25 mouse cellular contexts compared by ENCODE assay signal in the genomic region with DNA sequence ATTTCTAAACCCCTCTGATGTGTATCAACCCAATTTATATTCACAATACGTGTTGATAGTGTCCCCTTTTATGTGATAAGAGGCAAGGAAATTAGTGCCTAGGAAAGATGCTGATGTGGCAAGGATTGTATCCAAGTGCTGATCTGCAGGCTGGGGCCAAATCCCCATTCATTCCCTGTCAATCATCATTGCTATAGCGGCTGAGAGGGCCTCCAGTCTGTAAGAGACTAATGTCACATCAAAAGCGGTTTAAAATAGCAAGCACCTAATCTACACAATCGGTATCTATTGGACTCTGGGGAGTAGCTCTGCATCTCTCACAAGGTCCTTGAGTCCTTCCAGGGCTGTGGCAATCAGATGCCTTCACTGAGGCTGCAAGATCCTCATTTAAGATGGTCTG. TPM values are rescaled to one million over a fixed set of nuclear protein-coding genes. Genes with fewer than 3 reads are reported as not detected.
"Had no signal": no experiment of that assay in that cellular context is flagged by ENCODE, and none has a peak within 500 bp of the region (broad histone marks: within the 10 kb centered on the region; RNA-seq: fewer than 3 reads in every experiment).

No protein-coding gene starts in this region.

- H3K36me3 ChIP-seq: limb, embryonic 10.5 days; limb, embryonic 13.5 days; liver, embryonic 12.5 days; liver, embryonic 15.5 days; lung, embryonic 15.5 days; neural tube, embryonic 13.5 days had no signal

- H3K27ac ChIP-seq: kidney, postnatal 0 days; layer of hippocampus, adult 2 months; limb, embryonic 10.5 days; limb, embryonic 13.5 days; liver, embryonic 12.5 days; liver, embryonic 15.5 days; lung, embryonic 15.5 days; neural tube, embryonic 13.5 days had no signal

- H3K27me3 ChIP-seq: limb, embryonic 13.5 days; lung, embryonic 15.5 days; neural tube, embryonic 13.5 days had no signal

- H3K9me3 ChIP-seq: limb, embryonic 10.5 days; limb, embryonic 13.5 days; liver, embryonic 12.5 days; liver, embryonic 15.5 days; lung, embryonic 15.5 days; neural tube, embryonic 13.5 days had no signal

- H3K4me3 ChIP-seq: layer of hippocampus, adult 2 months; limb, embryonic 10.5 days; limb, embryonic 13.5 days; liver, embryonic 12.5 days; liver, embryonic 15.5 days; lung, embryonic 15.5 days; myocyte; neural tube, embryonic 13.5 days had no signal

- H3K9ac ChIP-seq: limb, embryonic 13.5 days; liver, embryonic 12.5 days; liver, embryonic 15.5 days; lung, embryonic 15.5 days; neural tube, embryonic 13.5 days had no signal

- ATAC-seq: intestine, postnatal 0 days; liver, embryonic 12.5 days had no signal

- H3K4me2 ChIP-seq: limb, embryonic 13.5 days; liver, embryonic 12.5 days; liver, embryonic 15.5 days; lung, embryonic 15.5 days; neural tube, embryonic 13.5 days had no signal

- DNase-seq: kidney, adult 2 months; kidney, postnatal 25 days; layer of hippocampus, adult 9-11 months; liver; lung, adult 18-20 months; lung, postnatal 10 days; lung, postnatal 4 days; thymus, adult 18-20 months; thymus, postnatal 36 days had no signal

RNA-seq across cellular contexts. Expression of gene Gm11634, which starts 15.1 kb away (rescaled TPM):
- polyA plus RNA-seq: kidney, adult 2 months; kidney, embryonic 14.5 days; large intestine, adult 2 months; limb, embryonic 10.5 days; limb, embryonic 13.5 days; liver, embryonic 12.5 days; lung, embryonic 15.5 days; myocyte; neural tube, embryonic 13.5 days; small intestine, adult 2 months; spleen, adult 2 months; stomach, embryonic 16.5 days; urinary bladder, adult 2 months had no signal
